Mouse (Mus musculus): Measurements from ENCODE around the gene Vmn2r102. TPM values are rescaled to one million over a fixed set of nuclear protein-coding genes. Genes with fewer than 3 reads are reported as not detected.

Vmn2r102 gene
- not detected for total RNA-seq (2023)

GRCm38 (mm10) chr17:19660028-19660427, at the start of gene Vmn2r102:
Gene Vmn2r102 (plus strand): TSS chr17:19660328.

Other genes starting within 250 kb of the Vmn2r102 start
- gene Vmn2r100, start 155.6 kb upstream of the Vmn2r102 start, total RNA-seq (2023): not detected
- not detected for gene Vmn2r101, start 83.1 kb upstream of the Vmn2r102 start, total RNA-seq (2023)
- not detected for gene Vmn2r103, start 113.0 kb downstream of the Vmn2r102 start, total RNA-seq (2023)

Data from T-cell, adult 66 days (primary cell).